8 mouse cellular contexts compared by ENCODE assay signal in the genomic region with DNA sequence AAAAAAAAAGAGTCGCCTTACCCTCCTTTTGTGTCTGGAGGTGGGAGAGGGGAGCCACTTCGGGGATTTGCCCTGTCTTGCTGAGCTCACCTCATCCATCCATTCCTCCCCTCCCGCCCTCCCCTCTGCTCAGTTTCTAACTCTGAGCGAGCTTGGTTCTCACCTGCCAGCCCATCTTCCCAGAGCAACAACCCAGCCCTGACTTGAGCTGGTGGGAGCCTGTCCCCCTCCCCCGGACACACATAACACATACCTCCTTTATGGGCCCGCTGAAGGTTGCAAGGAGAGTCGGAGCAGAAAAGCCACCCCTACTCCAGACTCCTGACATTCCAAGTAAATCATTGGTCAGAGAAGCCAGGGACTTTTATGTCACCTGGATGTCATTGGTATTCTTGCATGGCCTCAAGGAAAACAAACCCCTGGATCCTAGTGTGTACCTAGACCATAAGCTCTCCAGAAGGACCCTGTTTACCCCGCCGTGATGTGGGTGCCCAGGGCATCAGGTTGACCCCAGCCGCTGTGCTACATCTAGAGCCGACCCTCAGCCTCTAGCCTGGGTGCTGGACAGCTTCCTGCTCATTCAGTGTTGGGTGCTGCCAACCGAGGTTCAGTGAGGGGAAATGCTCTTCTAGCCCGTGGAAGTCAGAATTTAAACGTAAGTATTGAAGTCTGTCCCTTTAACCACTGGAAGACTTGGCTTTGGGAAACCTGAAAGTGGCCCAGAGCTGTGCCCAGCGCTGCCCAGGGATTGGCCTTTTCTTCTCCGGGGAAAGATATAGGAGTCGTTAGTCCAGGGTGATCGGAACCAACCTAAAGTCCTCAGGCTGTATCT. TPM values are rescaled to one million over a fixed set of nuclear protein-coding genes. Genes with fewer than 3 reads are reported as not detected.
DNase-seq lines count a peak whose midpoint lies in the region; ATAC-seq lines count a peak whose summit lies in the region.

No protein-coding gene starts in this region.

- peaks cover 24% of the 10 kb centered on the region in 2 experiments for H3K4me1 ChIP-seq in heart, embryonic 14.5 days (ENCODE audit: control insufficient read depth in 2 of 2, insufficient read depth in 2 of 2, low read length in 2 of 2)
- peaks cover 53% of the 10 kb centered on the region for H3K4me1 ChIP-seq in embryonic facial prominence, embryonic 10.5 days
- H3K4me1 ChIP-seq in hindbrain, embryonic 13.5 days (replicated peaks): peaks cover 40% of the 10 kb centered on the region

- no peaks in the 10 kb centered on the region for H3K9me3 ChIP-seq in heart, embryonic 14.5 days (ENCODE audit: control insufficient read depth, low read length)
- H3K9me3 ChIP-seq in embryonic facial prominence, embryonic 10.5 days: no peaks in the 10 kb centered on the region
- no peaks in the 10 kb centered on the region for H3K9me3 ChIP-seq in hindbrain, embryonic 13.5 days

- H3K36me3 ChIP-seq in heart, embryonic 14.5 days (ENCODE audit: control insufficient read depth, insufficient read depth, low read length): no peaks in the 10 kb centered on the region
- H3K36me3 ChIP-seq in embryonic facial prominence, embryonic 10.5 days (replicated peaks): no peaks in the 10 kb centered on the region
- H3K36me3 ChIP-seq in hindbrain, embryonic 13.5 days: no peaks in the 10 kb centered on the region

- peak overlapping the region; percentile 44; the same call in 1 of the 2 replicates for H3K4me2 ChIP-seq in heart, embryonic 14.5 days (ENCODE audit: low read length)
- H3K4me2 ChIP-seq in hindbrain, embryonic 13.5 days: peak overlapping the region; percentile 34

- no peak for DNase-seq in heart, adult 9 months (ENCODE audit: low spot score in 2 of 2)
- no peak for DNase-seq in embryonic facial prominence, embryonic 10.5 days (ENCODE audit: low spot score)
- no peak for DNase-seq in urinary bladder, adult 2 months (ENCODE audit: low spot score)
- no peak for DNase-seq in ovary, adult 18-20 months (ENCODE audit: low spot score)
- DNase-seq in cerebellum, postnatal 10 days: no peak

- WGBS in heart, embryonic 14.5 days: 19% methylated on average over 18 of the region's 18 CpGs
- WGBS in embryonic facial prominence, embryonic 10.5 days: 5% methylated on average over 18 of the region's 18 CpGs
- WGBS in hindbrain, embryonic 13.5 days: 6% methylated on average over 18 of the region's 18 CpGs

- H3K27ac ChIP-seq in heart, embryonic 14.5 days (replicated peaks in 1 of 2; ENCODE audit: control insufficient read depth in 1 of 2, insufficient read depth in 1 of 2, low read depth in 2 of 2, low read length in 2 of 2): no peak overlapping the region
- H3K27ac ChIP-seq in embryonic facial prominence, embryonic 10.5 days (replicated peaks): peak overlapping the region; percentile 75
- 0 out of 2 replicates have a peak overlapping the region, but pooled peaks have one; percentile 35 for H3K27ac ChIP-seq in hindbrain, embryonic 13.5 days

- H3K4me3 ChIP-seq in heart, embryonic 14.5 days (ENCODE audit: control insufficient read depth in 1 of 2, insufficient read depth in 1 of 2, low read depth in 1 of 2, low read length in 2 of 2): no peak overlapping the region
- H3K4me3 ChIP-seq in embryonic facial prominence, embryonic 10.5 days: peak overlapping the region; percentile 35
- H3K4me3 ChIP-seq in hindbrain, embryonic 13.5 days: no peak overlapping the region; the same call in 1 of the 2 replicates

- 0 out of 2 replicates have a peak, but pooled peaks cover 3% of the 10 kb centered on the region for H3K27me3 ChIP-seq in heart, embryonic 14.5 days (ENCODE audit: control insufficient read depth, insufficient read depth, low read length)
- H3K27me3 ChIP-seq in embryonic facial prominence, embryonic 10.5 days (replicated peaks; ENCODE audit: low read depth, poor library complexity, severe bottlenecking): peaks cover 13% of the 10 kb centered on the region
- 0 out of 2 replicates have a peak, but pooled peaks cover 7% of the 10 kb centered on the region for H3K27me3 ChIP-seq in hindbrain, embryonic 13.5 days

- no peak for ATAC-seq in heart, embryonic 14.5 days (ENCODE audit: insufficient number of reproducible peaks, insufficient read depth, low FRiP score, low read depth)
- peak; percentile 26; the same call in 1 of the 2 replicates for ATAC-seq in hindbrain, embryonic 13.5 days (ENCODE audit: low FRiP score)
- ATAC-seq in megakaryocyte-erythroid progenitor cell, adult 5-6 weeks (replicated peaks; ENCODE audit: low FRiP score, low TSS enrichment, poor library complexity, severe bottlenecking): 0 out of 2 replicates have a peak, but pooled peaks have one; percentile 27

- H3K9ac ChIP-seq in heart, embryonic 14.5 days (ENCODE audit: low read length): no peak overlapping the region
- H3K9ac ChIP-seq in hindbrain, embryonic 13.5 days: peak overlapping the region; percentile 46; the same call in 1 of the 2 replicates

RNA-seq across cellular contexts. Expression of gene Rpl29, which starts 8.0 kb away (rescaled TPM):
- 691 and 781 TPM in 2 replicates for polyA plus RNA-seq in heart, embryonic 14.5 days (2014; fragmentation: Nextera tagmentation; extraction: Ambion mirVana)
- 1,047 and 1,078 TPM in 2 replicates for polyA plus RNA-seq in embryonic facial prominence, embryonic 10.5 days (2016; fragmentation: Nextera tagmentation; extraction: Ambion mirVana)
- 704 TPM in 2 replicates for polyA plus RNA-seq in hindbrain, embryonic 13.5 days (2015; fragmentation: Nextera tagmentation; extraction: Ambion mirVana)
- 3,119 and 3,478 TPM in 2 replicates for total RNA-seq in megakaryocyte-erythroid progenitor cell, adult 5-6 weeks (2014; fragmentation: Nextera tagmentation)
- total RNA-seq in megakaryocyte-erythroid progenitor cell, adult 5-6 weeks (2017): 1,796 and 2,125 TPM in 2 replicates
- polyA plus RNA-seq in urinary bladder, adult 2 months (2012; rRNA removed): 1,045 and 1,109 TPM in 2 replicates

RNA-seq across cellular contexts. Expression of gene Acy1, which starts 16.9 kb away (rescaled TPM):
- 22.8 and 24.8 TPM in 2 replicates for polyA plus RNA-seq in heart, embryonic 14.5 days (2014; fragmentation: Nextera tagmentation; extraction: Ambion mirVana)
- 43.2 and 46.1 TPM in 2 replicates for polyA plus RNA-seq in embryonic facial prominence, embryonic 10.5 days (2016; fragmentation: Nextera tagmentation; extraction: Ambion mirVana)
- 25.1 and 28.6 TPM in 2 replicates for polyA plus RNA-seq in hindbrain, embryonic 13.5 days (2015; fragmentation: Nextera tagmentation; extraction: Ambion mirVana)
- 17.3 and 22.0 TPM in 2 replicates for total RNA-seq in megakaryocyte-erythroid progenitor cell, adult 5-6 weeks (2014; fragmentation: Nextera tagmentation)
- 20.9 and 22.4 TPM in 2 replicates for total RNA-seq in megakaryocyte-erythroid progenitor cell, adult 5-6 weeks (2017)
- 7.8 and 10.2 TPM in 2 replicates for polyA plus RNA-seq in urinary bladder, adult 2 months (2012; rRNA removed)

RNA-seq across cellular contexts. Expression of gene Abhd14b, which starts 26.0 kb away (rescaled TPM):
- 6.6 and 7.1 TPM in 2 replicates for polyA plus RNA-seq in heart, embryonic 14.5 days (2014; fragmentation: Nextera tagmentation; extraction: Ambion mirVana)
- polyA plus RNA-seq in embryonic facial prominence, embryonic 10.5 days (2016; fragmentation: Nextera tagmentation; extraction: Ambion mirVana): 6.0 and 6.4 TPM in 2 replicates
- 6.9 and 7.3 TPM in 2 replicates for polyA plus RNA-seq in hindbrain, embryonic 13.5 days (2015; fragmentation: Nextera tagmentation; extraction: Ambion mirVana)
- 11.9 and 14.9 TPM in 2 replicates for total RNA-seq in megakaryocyte-erythroid progenitor cell, adult 5-6 weeks (2014; fragmentation: Nextera tagmentation)
- total RNA-seq in megakaryocyte-erythroid progenitor cell, adult 5-6 weeks (2017): 3.6 and 4.9 TPM in 2 replicates
- polyA plus RNA-seq in urinary bladder, adult 2 months (2012; rRNA removed): 69.6 and 84.4 TPM in 2 replicates

RNA-seq across cellular contexts. Expression of gene Abhd14a, which starts 26.2 kb away (rescaled TPM):
- 55.9 and 57.5 TPM in 2 replicates for polyA plus RNA-seq in heart, embryonic 14.5 days (2014; fragmentation: Nextera tagmentation; extraction: Ambion mirVana)
- 40.1 and 40.4 TPM in 2 replicates for polyA plus RNA-seq in embryonic facial prominence, embryonic 10.5 days (2016; fragmentation: Nextera tagmentation; extraction: Ambion mirVana)
- polyA plus RNA-seq in hindbrain, embryonic 13.5 days (2015; fragmentation: Nextera tagmentation; extraction: Ambion mirVana): 51.7 and 52.7 TPM in 2 replicates
- total RNA-seq in megakaryocyte-erythroid progenitor cell, adult 5-6 weeks (2014; fragmentation: Nextera tagmentation): 40.5 and 56.0 TPM in 2 replicates
- total RNA-seq in megakaryocyte-erythroid progenitor cell, adult 5-6 weeks (2017): 18.6 and 31.0 TPM in 2 replicates
- polyA plus RNA-seq in urinary bladder, adult 2 months (2012; rRNA removed): 44.9 and 46.9 TPM in 2 replicates

RNA-seq across cellular contexts. Expression of gene Pcbp4, which starts 31.8 kb away (rescaled TPM):
- 59.0 and 66.4 TPM in 2 replicates for polyA plus RNA-seq in heart, embryonic 14.5 days (2014; fragmentation: Nextera tagmentation; extraction: Ambion mirVana)
- 320 and 346 TPM in 2 replicates for polyA plus RNA-seq in embryonic facial prominence, embryonic 10.5 days (2016; fragmentation: Nextera tagmentation; extraction: Ambion mirVana)
- 248 and 259 TPM in 2 replicates for polyA plus RNA-seq in hindbrain, embryonic 13.5 days (2015; fragmentation: Nextera tagmentation; extraction: Ambion mirVana)
- total RNA-seq in megakaryocyte-erythroid progenitor cell, adult 5-6 weeks (2014; fragmentation: Nextera tagmentation): 0.40 and 6.6 TPM in 2 replicates
- total RNA-seq in megakaryocyte-erythroid progenitor cell, adult 5-6 weeks (2017): 0.30 and 0.89 TPM in 2 replicates
- 42.5 and 47.9 TPM in 2 replicates for polyA plus RNA-seq in urinary bladder, adult 2 months (2012; rRNA removed)

Comparison
In these comparisons a context has a peak if more than half of its experiments do, and no peak if none do; other contexts are left out.
1. H3K27ac ChIP-seq: peak in embryonic facial prominence, embryonic 10.5 days (single experiment) and hindbrain, embryonic 13.5 days (single experiment); none in heart, embryonic 14.5 days (0 of 2).